Mouse (Mus musculus): ENCODE results near the gene Cd200.

The Cd200 gene

GRCm38 (mm10) chr16:45333678-45334375 lies 75.0 kb downstream of the Cd200 start:
- no peak for DNase-seq

GRCm38 (mm10) chr16:45332591-45332990 lies 76.3 kb downstream of the Cd200 start:
- no peak for DNase-seq

Measured in cerebellum, adult 18-20 months (tissue).